Mouse (Mus musculus) kidney, adult 2 months (tissue): Measurements from ENCODE around the gene Art4. TPM values are rescaled to one million over a fixed set of nuclear protein-coding genes. Genes with fewer than 3 reads are reported as not detected.
"Not testable (repeated sequence)": the region's sequence is repeated elsewhere in the genome, so short reads cannot be mapped to it uniquely, and the experiment has no call there.

Experiments used
- DNase-seq: peaks from one replicate; pipeline ENCODE4 v3.0.0; 2021
- H3K27ac ChIP-seq: fragments of 200-500 bp; 2 replicates; pipeline ENCODE4 v1.5.1; 2012; ENCODE audit warnings: low read depth, low read length, control low read depth, inconsistent platforms; ENCODE audit not compliant: insufficient read depth
- H3K27me3 ChIP-seq: fragments of 200-500 bp; replicated peaks from 2 replicates; pipeline ENCODE4 v1.6.1; 2012; ENCODE audit warnings: mild to moderate bottlenecking, moderate library complexity, low read length, inconsistent platforms; ENCODE audit not compliant: control insufficient read depth, insufficient read depth
- H3K36me3 ChIP-seq: fragments of 200-500 bp; 2 replicates; pipeline ENCODE4 v1.6.1; 2012; ENCODE audit warnings: mild to moderate bottlenecking, moderate library complexity, low read length, inconsistent platforms; ENCODE audit not compliant: control insufficient read depth, insufficient read depth
- H3K4me1 ChIP-seq: fragments of 200-500 bp; 2 replicates; pipeline ENCODE4 v1.6.1; 2011; ENCODE audit warnings: low read length; ENCODE audit not compliant: control insufficient read depth, insufficient read depth
- H3K4me3 ChIP-seq: fragments of 200-500 bp; 2 replicates; pipeline ENCODE4 v1.5.1; 2011; ENCODE audit warnings: mild to moderate bottlenecking, low read depth, low read length, control low read depth; ENCODE audit not compliant: insufficient read depth
- CTCF ChIP-seq: fragments of 200-500 bp; conservative IDR thresholded peaks from 2 replicates; pipeline ENCODE4 v1.5.1; 2011; ENCODE audit warnings: low read depth, mild to moderate bottlenecking, control low read depth, low read length, moderate library complexity, mixed read lengths; ENCODE audit not compliant: insufficient read depth, insufficient read length
- POLR2A ChIP-seq: fragments of 200-500 bp; IDR thresholded peaks from one replicate; pipeline ENCODE4 v1.6.1; 2011; ENCODE audit warnings: low read depth, low read length, control low read depth
- WGBS: fragments of 180-500 bp; shearing (Covaris S2); methylation state at CpG from one replicate; pipeline ENCODE4 v1.1.7; 2018; 5-methylcytosine and 5-hydroxymethylcytosine counted together
- polyA plus RNA-seq: library from polyadenylated mRNA; depleted of rRNA; stranded (reverse); fragments of >200 nt; gene quantifications from 2 replicates; pipeline ENCODE4 v1.2.3, GENCODE M21; 2012

The Art4 gene
- polyA plus RNA-seq, 1 experiment: 4.9 TPM

GRCm38 (mm10) chr6:136887854-136888253 lies 30.3 kb upstream of the Art4 start:
- Histone ChIP-seq H3K4me1 (no peaks in the 10 kb centered on the region; the same call in 1 of the 2 replicates), H3K36me3 (no peaks in the 10 kb centered on the region), H3K27ac (peak overlapping the region; percentile 90), H3K27me3 (no peaks in the 10 kb centered on the region), H3K4me3 (no peak overlapping the region)
- WGBS: 46% methylated on average over 9 of the region's 9 CpGs
- TF ChIP-seq CTCF: no peak
- TF ChIP-seq POLR2A: no peak
- DNase-seq: peak; percentile 80

GRCm38 (mm10) chr6:136884766-136885165 lies 27.2 kb upstream of the Art4 start:
- DNase-seq: peak; percentile 57
- not testable (repeated sequence) for H3K4me3 ChIP-seq, H3K4me1 ChIP-seq, H3K36me3 ChIP-seq, H3K27me3 ChIP-seq, H3K27ac ChIP-seq
- 26% methylated on average over 1 of the region's 1 CpGs for WGBS

GRCm38 (mm10) chr6:136883961-136884360 lies 26.4 kb upstream of the Art4 start:
- TF ChIP-seq POLR2A (no peak), CTCF (no peak)
- no peaks in the 10 kb centered on the region; the same call in 1 of the 2 replicates for H3K4me1 ChIP-seq
- no peak overlapping the region for H3K27ac ChIP-seq
- H3K36me3 ChIP-seq: no peaks in the 10 kb centered on the region
- H3K27me3 ChIP-seq: no peaks in the 10 kb centered on the region
- DNase-seq: no peak
- WGBS: 83% methylated on average over 6 of the region's 6 CpGs
- no peak overlapping the region for H3K4me3 ChIP-seq

GRCm38 (mm10) chr6:136883431-136883915 lies 25.9 kb upstream of the Art4 start:
- DNase-seq: no peak
- H3K36me3 ChIP-seq: no peaks in the 10 kb centered on the region
- TF ChIP-seq CTCF: no peak
- no peak for TF ChIP-seq POLR2A
- no peaks in the 10 kb centered on the region for H3K27me3 ChIP-seq
- 82% methylated on average over 3 of the region's 3 CpGs for WGBS
- no peak overlapping the region for H3K27ac ChIP-seq
- no peaks in the 10 kb centered on the region; the same call in 1 of the 2 replicates for H3K4me1 ChIP-seq
- H3K4me3 ChIP-seq: no peak overlapping the region

- whole genome bisulfite sequencing: 75% methylated on average over 8 of the region's 8 CpGs
- Histone ChIP-seq H3K4me3 (no peak overlapping the region), H3K36me3 (no peaks in the 10 kb centered on the region), H3K27ac (no peak overlapping the region), H3K27me3 (no peaks in the 10 kb centered on the region), H3K4me1 (no peaks in the 10 kb centered on the region)
- no peak for TF ChIP-seq POLR2A
- no peak for TF ChIP-seq CTCF
- DNase-seq: no peak
Observed at GRCm38 (mm10) chr6:136881678-136882077, 24.1 kb upstream of the Art4 start.

GRCm38 (mm10) chr6:136875670-136876069 lies 18.1 kb upstream of the Art4 start, which contains the start of gene Mgp:
Gene Mgp, minus strand, starts transcription at chr6:136875823.
- TF ChIP-seq POLR2A (peak; percentile 37), CTCF (no peak)
- Histone ChIP-seq H3K4me1 (no peaks in the 10 kb centered on the region), H3K4me3 (peak within 1 kb of the TSS; percentile 31), H3K27me3 (no peaks in the 10 kb centered on the region), H3K36me3 (no peaks in the 10 kb centered on the region), H3K27ac (peak within 1 kb of the TSS; percentile 30; the same call in 1 of the 2 replicates)
- 28% methylated on average over 9 of the region's 9 CpGs for WGBS
- DNase-seq: no peak

- H3K4me3 ChIP-seq: peak overlapping the region; percentile 20
- H3K4me1 ChIP-seq: no peaks in the 10 kb centered on the region
- no peak for TF ChIP-seq POLR2A
- no peak for TF ChIP-seq CTCF
- 35% methylated on average over 8 of the region's 8 CpGs for WGBS
- H3K36me3 ChIP-seq: no peaks in the 10 kb centered on the region
- H3K27ac ChIP-seq: peak overlapping the region; percentile 30; the same call in 1 of the 2 replicates
- no peaks in the 10 kb centered on the region for H3K27me3 ChIP-seq
- DNase-seq: no peak
Observed at GRCm38 (mm10) chr6:136874599-136874998, 17.1 kb upstream of the Art4 start.
